Mouse (Mus musculus) stomach, postnatal 0 days (tissue): ENCODE data around the gene Pxmp2. TPM values are rescaled to one million over a fixed set of nuclear protein-coding genes. Genes with fewer than 3 reads are reported as not detected.

Experiments
- ATAC-seq: fragments of 200-750 bp; cut with Nextera tagmentation; 2 replicates; pipeline ENCODE4 v1.8.0; 2017; ENCODE audit not compliant: low FRiP score, low TSS enrichment
- DNase-seq: peaks from one replicate; pipeline ENCODE4 v3.0.0-alpha.2; 2016; ENCODE audit warnings: low spot score
- H3K27ac ChIP-seq: fragments of 300-500 bp; sonication (generic); replicated peaks from 2 replicates; pipeline ENCODE4 v1.5.1; 2014; ENCODE audit warnings: mild to moderate bottlenecking, control low read depth
- H3K27me3 ChIP-seq: fragments of 300-500 bp; sonication (generic); 2 replicates; pipeline ENCODE4 v1.6.1; 2014; ENCODE audit warnings: low read length; ENCODE audit not compliant: control insufficient read depth, insufficient read depth
- H3K36me3 ChIP-seq: fragments of 300-500 bp; sonication (generic); 2 replicates; pipeline ENCODE4 v1.6.1; 2014; ENCODE audit warnings: low read length, mixed read lengths; ENCODE audit not compliant: control insufficient read depth, insufficient read depth
- H3K4me1 ChIP-seq: fragments of 300-500 bp; sonication (generic); replicated peaks from 2 replicates; pipeline ENCODE4 v1.6.1; 2014; ENCODE audit warnings: antibody characterized with exemption; ENCODE audit not compliant: control insufficient read depth, insufficient read depth
- H3K4me2 ChIP-seq: fragments of 300-500 bp; sonication (generic); replicated peaks from 2 replicates; pipeline ENCODE4 v1.6.1; 2014; ENCODE audit warnings: low read depth, mild to moderate bottlenecking, control low read depth, moderate library complexity
- H3K4me3 ChIP-seq: fragments of 300-500 bp; sonication (generic); 2 replicates; pipeline ENCODE4 v1.5.1; 2014; ENCODE audit warnings: low read depth, low read length, control low read depth
- H3K9ac ChIP-seq: fragments of 300-500 bp; sonication (generic); 2 replicates; pipeline ENCODE4 v1.6.1; 2014; ENCODE audit warnings: mild to moderate bottlenecking, low read length, control low read depth, mixed read lengths
- H3K9me3 ChIP-seq: fragments of 300-500 bp; sonication (generic); 2 replicates; pipeline ENCODE4 v1.6.1; 2016; ENCODE audit warnings: low read length; ENCODE audit not compliant: control insufficient read depth
- CTCF ChIP-seq: IDR thresholded peaks from 2 replicates; pipeline ENCODE4 v1.5.1; 2016; ENCODE audit warnings: antibody characterized with exemption, low read depth, mild to moderate bottlenecking, moderate library complexity
- EP300 ChIP-seq: optimal IDR thresholded peaks from 2 replicates; pipeline ENCODE3; 2016; ENCODE audit warnings: antibody characterized with exemption
- WGBS: fragments of 180-500 bp; shearing (Covaris S2); extraction: QIAGEN DNeasy Blood & Tissue Kit; methylation state at CpG from one replicate; pipeline ENCODE4 v1.1.7; 2014; 5-methylcytosine and 5-hydroxymethylcytosine counted together
- polyA plus RNA-seq: library from polyadenylated mRNA; unstranded; fragments of >200 nt; fragmentation: Nextera tagmentation; extraction: Ambion mirVana; gene quantifications from 2 replicates; pipeline ENCODE4 v1.2.1, GENCODE M21; 2015

The Pxmp2 gene
- 3.8 and 6.1 TPM in 2 replicates for polyA plus RNA-seq

GRCm38 (mm10) chr5:110285770-110286445 is at the start of gene Pxmp2, which contains the start of gene Pole:
TSS of gene Pxmp2 (minus strand) at chr5:110286186.
TSS of gene Pole (plus strand) at chr5:110286306.
- Histone ChIP-seq H3K9me3 (no peaks in the 10 kb centered on the region), H3K27me3 (no peaks in the 10 kb centered on the region), H3K4me2 (peak within 1 kb of the TSS; percentile 99), H3K9ac (peak within 1 kb of the TSS; percentile 72), H3K4me1 (no peaks in the 10 kb centered on the region; the same call in 1 of the 2 replicates), H3K27ac (0 out of 2 replicates have a peak within 1 kb of the TSS, but pooled peaks have one; percentile 45), H3K4me3 (peak within 1 kb of the TSS; percentile 54), H3K36me3 (no peaks in the 10 kb centered on the region)
- peak; percentile 96 for DNase-seq
- WGBS, result under 1% methylated on average over 61 of the region's 64 CpGs
- ATAC-seq, result peak; percentile 99
- TF ChIP-seq CTCF (no peak), EP300 (no peak)

- no peaks in the 10 kb centered on the region for H3K9me3 ChIP-seq
- DNase-seq (no peak), ATAC-seq (no peak)
- H3K27ac ChIP-seq, result no peak overlapping the region
- H3K9ac ChIP-seq, result no peak overlapping the region
- H3K4me1 ChIP-seq, result no peaks in the 10 kb centered on the region
- H3K4me3 ChIP-seq, result no peak overlapping the region
- peaks cover 5% of the 10 kb centered on the region; the same call in 1 of the 2 replicates for H3K36me3 ChIP-seq
- H3K4me2 ChIP-seq, result no peak overlapping the region
- no peaks in the 10 kb centered on the region for H3K27me3 ChIP-seq
- WGBS, result 72% methylated on average over 3 of the region's 3 CpGs
- TF ChIP-seq EP300 (no peak), CTCF (no peak)
These were observed 44.5 kb upstream of the Pxmp2 start for GRCm38 (mm10) chr5:110330508-110330907.

- Histone ChIP-seq H3K27ac (no peak overlapping the region), H3K9me3 (no peaks in the 10 kb centered on the region), H3K4me1 (no peaks in the 10 kb centered on the region), H3K36me3 (peaks cover 3% of the 10 kb centered on the region; the same call in 1 of the 2 replicates), H3K4me3 (no peak overlapping the region), H3K4me2 (no peak overlapping the region), H3K27me3 (no peaks in the 10 kb centered on the region), H3K9ac (no peak overlapping the region)
- WGBS, result 89% methylated on average over 3 of the region's 3 CpGs
- DNase-seq, result no peak
- no peak for ATAC-seq
- TF ChIP-seq EP300 (no peak), CTCF (no peak)
These were observed 27.1 kb upstream of the Pxmp2 start for GRCm38 (mm10) chr5:110313127-110313526.

- 93% methylated on average over 7 of the region's 7 CpGs for WGBS
- no peak overlapping the region for H3K4me2 ChIP-seq
- H3K4me3 ChIP-seq, result no peak overlapping the region
- peaks cover 3% of the 10 kb centered on the region; the same call in 1 of the 2 replicates for H3K36me3 ChIP-seq
- no peaks in the 10 kb centered on the region for H3K4me1 ChIP-seq
- H3K27ac ChIP-seq, result no peak overlapping the region
- H3K27me3 ChIP-seq, result no peaks in the 10 kb centered on the region
- H3K9me3 ChIP-seq, result no peaks in the 10 kb centered on the region
- DNase-seq (no peak), ATAC-seq (no peak)
- no peak overlapping the region for H3K9ac ChIP-seq
- TF ChIP-seq CTCF, result no peak
- TF ChIP-seq EP300, result no peak
These were observed 22.9 kb upstream of the Pxmp2 start for GRCm38 (mm10) chr5:110308861-110309260.

- H3K36me3 ChIP-seq, result 0 out of 2 replicates have a peak, but pooled peaks cover 3% of the 10 kb centered on the region
- H3K9ac ChIP-seq, result no peak overlapping the region
- no peaks in the 10 kb centered on the region for H3K27me3 ChIP-seq
- no peaks in the 10 kb centered on the region for H3K9me3 ChIP-seq
- ATAC-seq (no peak), DNase-seq (no peak)
- H3K4me3 ChIP-seq, result no peak overlapping the region
- 91% methylated on average over 2 of the region's 2 CpGs for WGBS
- H3K27ac ChIP-seq, result no peak overlapping the region
- no peak overlapping the region for H3K4me2 ChIP-seq
- H3K4me1 ChIP-seq, result no peaks in the 10 kb centered on the region
- TF ChIP-seq EP300 (no peak), CTCF (no peak)
These were observed 14.6 kb upstream of the Pxmp2 start for GRCm38 (mm10) chr5:110300591-110300990.

- TF ChIP-seq CTCF, result no peak
- no peak for TF ChIP-seq EP300
- no peak overlapping the region for H3K27ac ChIP-seq
- no peak overlapping the region for H3K9ac ChIP-seq
- 92% methylated on average over 1 of the region's 1 CpGs for WGBS
- ATAC-seq (no peak), DNase-seq (no peak)
- no peaks in the 10 kb centered on the region for H3K4me1 ChIP-seq
- H3K36me3 ChIP-seq, result 0 out of 2 replicates have a peak, but pooled peaks cover 3% of the 10 kb centered on the region
- H3K4me3 ChIP-seq, result no peak overlapping the region
- H3K27me3 ChIP-seq, result no peaks in the 10 kb centered on the region
- H3K4me2 ChIP-seq, result no peak overlapping the region
- no peaks in the 10 kb centered on the region for H3K9me3 ChIP-seq
These were observed 10.7 kb upstream of the Pxmp2 start for GRCm38 (mm10) chr5:110296637-110297036.
